Mouse (Mus musculus): ENCODE measurements at regions not wholly inside any gene's neighbourhood (a gene's known extent, or its start where the extent isn't known, plus 50 kb on each side); places are given as distances from the start of the nearest gene placed in this dataset.

- H3K27ac ChIP-seq = peak overlapping the region; percentile 24; the same call in 1 of the 2 replicates
- H3K36me3 ChIP-seq (ENCODE audit: control insufficient read depth, insufficient read depth, low read length) = peaks cover 3% of the 10 kb centered on the region
- intact Hi-C loops (cut with DNase I) = loop anchor here (5.0 kb wide), 1 partner anchor 89 kb away; no protein-coding TSS in a partner anchor
- H3K4me1 ChIP-seq (ENCODE audit: control insufficient read depth, insufficient read depth, low read length) = peaks cover 11% of the 10 kb centered on the region
- TF ChIP-seq POLR2A (IDR thresholded peaks at IDR 0.05; ENCODE audit: insufficient read depth, low read depth, low read length) = no peak
- TF ChIP-seq CTCF (IDR thresholded peaks at IDR 0.05) = no peak
- no peak for TF ChIP-seq EP300 (IDR thresholded peaks at IDR 0.05; ENCODE audit: insufficient read depth, low read depth, low read length)
- no peak overlapping the region for H3K4me3 ChIP-seq
- DNase-seq = no peak
- no peaks in the 10 kb centered on the region; the same call in 1 of the 2 replicates for H3K79me2 ChIP-seq (replicated peaks; ENCODE audit: control insufficient read depth, insufficient read depth, low read length)
- no peak overlapping the region for H3K9ac ChIP-seq (ENCODE audit: low read depth, low read length)
- 90% methylated on average over 6 of the region's 6 CpGs for WGBS
- no peaks in the 10 kb centered on the region for H3K27me3 ChIP-seq (ENCODE audit: control insufficient read depth, insufficient read depth, low read length)
Observed at GRCm38 (mm10) chr10:37231159-37231558, 92.4 kb upstream of the Marcks start.

- peak in 1 of 2 experiments; percentile 15 for DNase-seq
- H3K36me3 ChIP-seq (ENCODE audit: control insufficient read depth, insufficient read depth, low read length) = no peaks in the 10 kb centered on the region
- H3K4me1 ChIP-seq (ENCODE audit: control insufficient read depth, insufficient read depth, low read length) = peaks cover 5% of the 10 kb centered on the region
- peak overlapping the region; percentile 41 for H3K27ac ChIP-seq
- no peak overlapping the region for H3K9ac ChIP-seq (ENCODE audit: low read depth, low read length)
- TF ChIP-seq EP300 (IDR thresholded peaks at IDR 0.05; ENCODE audit: insufficient read depth, low read depth, low read length) (no peak), POLR2A (IDR thresholded peaks at IDR 0.05; ENCODE audit: insufficient read depth, low read depth, low read length) (no peak), CTCF (IDR thresholded peaks at IDR 0.05) (no peak)
- 73% methylated on average over 3 of the region's 3 CpGs for WGBS
- no peaks in the 10 kb centered on the region for H3K27me3 ChIP-seq (ENCODE audit: control insufficient read depth, insufficient read depth, low read length)
- no peak overlapping the region for H3K4me3 ChIP-seq
- intact Hi-C loops (cut with DNase I) = no loop called here
- no peaks in the 10 kb centered on the region; the same call in 1 of the 2 replicates for H3K79me2 ChIP-seq (replicated peaks; ENCODE audit: control insufficient read depth, insufficient read depth, low read length)
Observed at GRCm38 (mm10) chr10:37227889-37228288, 89.2 kb upstream of the Marcks start.

DNA sequence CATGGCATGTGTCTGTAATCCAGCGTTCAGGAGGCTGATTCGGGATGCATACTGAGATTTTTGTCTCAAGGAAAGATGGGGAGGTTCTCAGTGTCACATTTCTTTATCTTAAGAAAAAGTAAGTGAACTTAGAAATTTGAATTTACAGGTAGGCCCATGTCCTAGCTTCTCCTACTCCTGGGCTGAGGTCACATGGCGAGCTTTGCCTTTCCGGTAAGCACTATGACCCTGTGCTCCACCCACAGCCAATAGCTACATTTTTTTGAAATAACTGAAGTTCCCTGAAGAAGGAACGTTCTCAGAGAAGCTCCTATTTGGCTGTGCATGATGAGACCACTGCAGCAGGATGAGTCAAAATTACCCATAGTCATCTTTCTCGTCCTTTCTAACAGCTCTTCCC, 83.0 kb upstream of the Marcks start:
- 80% methylated on average over 6 of the region's 6 CpGs for WGBS
- Histone ChIP-seq H3K4me1 (ENCODE audit: control insufficient read depth, insufficient read depth, low read length) (peaks cover 2% of the 10 kb centered on the region), H3K36me3 (ENCODE audit: control insufficient read depth, insufficient read depth, low read length) (no peaks in the 10 kb centered on the region), H3K9ac (ENCODE audit: low read depth, low read length) (no peak overlapping the region), H3K4me3 (no peak overlapping the region), H3K79me2 (replicated peaks; ENCODE audit: control insufficient read depth, insufficient read depth, low read length) (no peaks in the 10 kb centered on the region), H3K27ac (no peak overlapping the region), H3K27me3 (ENCODE audit: control insufficient read depth, insufficient read depth, low read length) (no peaks in the 10 kb centered on the region)
- intact Hi-C loops (cut with DNase I) = no loop called here
- TF ChIP-seq CTCF (IDR thresholded peaks at IDR 0.05) (no peak), EP300 (IDR thresholded peaks at IDR 0.05; ENCODE audit: insufficient read depth, low read depth, low read length) (no peak), POLR2A (IDR thresholded peaks at IDR 0.05; ENCODE audit: insufficient read depth, low read depth, low read length) (no peak)
- no peak for DNase-seq

GRCm38 (mm10) chr10:37220434-37220833, 81.7 kb upstream of the Marcks start:
- peaks cover 2% of the 10 kb centered on the region for H3K4me1 ChIP-seq (ENCODE audit: control insufficient read depth, insufficient read depth, low read length)
- DNase-seq = peak; percentile 17 to 21
- no peaks in the 10 kb centered on the region for H3K36me3 ChIP-seq (ENCODE audit: control insufficient read depth, insufficient read depth, low read length)
- H3K27ac ChIP-seq = no peak overlapping the region; the same call in 1 of the 2 replicates
- no peak overlapping the region for H3K9ac ChIP-seq (ENCODE audit: low read depth, low read length)
- intact Hi-C loops (cut with DNase I) = no loop called here
- H3K4me3 ChIP-seq = no peak overlapping the region
- TF ChIP-seq EP300 (IDR thresholded peaks at IDR 0.05; ENCODE audit: insufficient read depth, low read depth, low read length) (no peak), POLR2A (IDR thresholded peaks at IDR 0.05; ENCODE audit: insufficient read depth, low read depth, low read length) (no peak), CTCF (IDR thresholded peaks at IDR 0.05) (no peak)
- H3K79me2 ChIP-seq (replicated peaks; ENCODE audit: control insufficient read depth, insufficient read depth, low read length) = no peaks in the 10 kb centered on the region
- H3K27me3 ChIP-seq (ENCODE audit: control insufficient read depth, insufficient read depth, low read length) = no peaks in the 10 kb centered on the region
- WGBS = 33% methylated on average over 3 of the region's 3 CpGs

- TF ChIP-seq EP300 (IDR thresholded peaks at IDR 0.05; ENCODE audit: insufficient read depth, low read depth, low read length) (no peak), POLR2A (IDR thresholded peaks at IDR 0.05; ENCODE audit: insufficient read depth, low read depth, low read length) (no peak), CTCF (IDR thresholded peaks at IDR 0.05) (no peak)
- H3K27me3 ChIP-seq (ENCODE audit: control insufficient read depth, insufficient read depth, low read length) = no peaks in the 10 kb centered on the region
- 52% methylated on average over 4 of the region's 4 CpGs for WGBS
- no peak overlapping the region; the same call in 1 of the 2 replicates for H3K27ac ChIP-seq
- no peak for DNase-seq
- peaks cover 2% of the 10 kb centered on the region for H3K4me1 ChIP-seq (ENCODE audit: control insufficient read depth, insufficient read depth, low read length)
- H3K36me3 ChIP-seq (ENCODE audit: control insufficient read depth, insufficient read depth, low read length) = no peaks in the 10 kb centered on the region
- intact Hi-C loops (cut with DNase I) = no loop called here
- no peak overlapping the region for H3K9ac ChIP-seq (ENCODE audit: low read depth, low read length)
- H3K4me3 ChIP-seq = no peak overlapping the region
- no peaks in the 10 kb centered on the region for H3K79me2 ChIP-seq (replicated peaks; ENCODE audit: control insufficient read depth, insufficient read depth, low read length)
Observed at GRCm38 (mm10) chr10:37219936-37220335, 81.2 kb upstream of the Marcks start.

DNA sequence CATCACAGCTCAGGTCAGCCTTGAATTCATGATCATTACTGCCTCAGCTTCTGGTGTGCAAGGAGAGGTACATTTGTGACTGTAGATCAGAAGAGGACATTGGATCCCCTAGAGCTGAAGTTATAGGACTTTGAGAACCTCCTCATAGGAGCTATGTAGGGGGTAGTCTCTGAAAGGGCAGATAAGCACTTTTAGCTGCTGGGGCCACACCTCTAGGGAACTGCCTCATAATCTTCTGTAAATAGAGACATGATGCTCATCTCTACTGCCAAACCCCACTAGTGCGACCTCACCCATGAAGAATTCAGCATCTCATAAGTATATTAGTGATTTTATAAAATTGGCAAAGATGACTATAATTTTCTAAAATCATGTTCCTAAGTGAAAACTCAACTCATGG, 80.7 kb upstream of the Marcks start:
- intact Hi-C loops (cut with DNase I) = no loop called here
- WGBS = 83% methylated on average over 1 of the region's 1 CpGs
- no peak overlapping the region for H3K27ac ChIP-seq
- no peaks in the 10 kb centered on the region for H3K27me3 ChIP-seq (ENCODE audit: control insufficient read depth, insufficient read depth, low read length)
- peaks cover 2% of the 10 kb centered on the region for H3K4me1 ChIP-seq (ENCODE audit: control insufficient read depth, insufficient read depth, low read length)
- H3K36me3 ChIP-seq (ENCODE audit: control insufficient read depth, insufficient read depth, low read length) = no peaks in the 10 kb centered on the region
- H3K9ac ChIP-seq (ENCODE audit: low read depth, low read length) = no peak overlapping the region
- H3K79me2 ChIP-seq (replicated peaks; ENCODE audit: control insufficient read depth, insufficient read depth, low read length) = no peaks in the 10 kb centered on the region
- no peak overlapping the region for H3K4me3 ChIP-seq
- TF ChIP-seq CTCF (IDR thresholded peaks at IDR 0.05) (no peak), POLR2A (IDR thresholded peaks at IDR 0.05; ENCODE audit: insufficient read depth, low read depth, low read length) (no peak), EP300 (IDR thresholded peaks at IDR 0.05; ENCODE audit: insufficient read depth, low read depth, low read length) (no peak)
- no peak for DNase-seq
